Mouse (Mus musculus): ENCODE data around the gene Klf12. TPM values are rescaled to one million over a fixed set of nuclear protein-coding genes. Genes with fewer than 3 reads are reported as not detected.

The Klf12 gene
- polyA plus RNA-seq, 1 experiment from 2014 or later = 8.8 TPM

DNA sequence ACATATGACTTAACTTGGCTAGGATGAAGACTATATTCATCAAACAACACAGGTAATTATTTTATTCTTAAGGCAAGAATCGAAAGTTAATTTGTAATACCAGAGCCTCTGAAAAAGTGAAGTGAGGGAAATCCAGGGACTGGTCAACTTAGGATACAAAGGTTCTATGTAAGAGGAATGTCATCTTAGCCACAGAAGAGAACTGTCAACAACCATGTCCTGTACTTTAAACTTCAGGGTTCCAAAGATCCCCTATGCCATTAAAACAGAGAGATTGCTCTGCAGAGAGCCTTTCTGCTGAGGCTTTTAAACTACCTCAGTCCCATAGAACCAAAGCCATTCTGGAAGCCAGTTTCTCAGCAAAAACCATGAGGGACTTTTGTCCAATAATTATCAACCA, 144.1 kb downstream of the Klf12 start:
- no peak for DNase-seq (ENCODE audit: low spot score)

DNA sequence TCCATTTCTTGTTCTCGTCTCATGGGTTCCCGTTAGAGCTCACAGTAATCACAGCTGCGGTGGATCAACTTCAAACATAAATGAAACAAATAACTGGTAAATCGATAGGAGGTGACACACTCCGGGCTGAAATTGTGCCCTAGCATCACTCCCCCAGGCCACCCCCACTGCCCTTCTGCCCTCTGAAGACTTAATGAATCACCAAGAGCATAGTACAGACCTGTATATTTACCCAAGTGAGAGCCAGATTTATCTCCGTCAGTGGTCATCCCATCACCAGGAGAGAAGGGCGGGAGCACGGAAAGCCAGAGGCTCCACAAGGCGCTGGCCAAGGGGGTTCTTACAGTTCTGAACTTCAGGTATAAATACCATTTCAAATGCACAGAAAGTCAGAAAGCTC, 150.2 kb downstream of the Klf12 start:
- no peak for DNase-seq (ENCODE audit: low spot score)

DNA sequence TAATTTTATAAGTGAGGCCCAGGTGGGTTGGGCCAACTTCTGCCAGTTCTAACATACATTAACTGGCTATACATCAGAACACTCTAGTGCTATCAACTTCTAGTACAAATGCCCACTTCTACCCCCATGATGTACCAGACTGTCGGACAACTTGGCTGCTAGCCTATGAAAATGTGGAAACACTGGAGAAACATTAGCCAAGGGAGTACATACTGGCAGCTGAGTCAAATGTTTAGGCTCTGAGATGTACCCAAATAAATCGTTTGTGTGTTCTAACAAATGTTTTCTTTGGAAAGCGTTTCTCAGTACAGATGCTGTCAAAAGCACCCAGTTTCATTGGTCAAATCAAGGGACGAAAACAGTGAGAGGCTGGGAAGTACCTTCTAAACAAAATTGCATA, 152.0 kb downstream of the Klf12 start:
- DNase-seq (ENCODE audit: low spot score) = no peak

DNA sequence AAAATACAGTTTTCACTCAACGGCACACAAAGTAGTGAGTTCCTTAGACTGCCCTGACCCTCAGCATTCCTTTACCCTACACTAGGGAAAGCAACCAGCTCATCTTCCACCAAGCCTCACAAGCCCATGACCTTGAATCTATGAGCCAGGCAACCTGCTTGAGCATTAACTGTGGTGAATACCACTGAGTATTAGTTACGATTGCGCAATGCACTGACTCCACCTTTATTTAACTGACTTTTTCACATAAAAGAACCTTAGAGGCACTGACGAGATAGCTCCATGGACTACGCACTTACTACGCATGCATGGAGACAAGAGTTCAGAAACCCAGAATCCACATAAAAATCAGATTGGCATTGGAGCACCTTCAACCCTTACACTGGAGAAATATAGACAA, 158.4 kb downstream of the Klf12 start:
- DNase-seq (ENCODE audit: low spot score) = no peak

DNA sequence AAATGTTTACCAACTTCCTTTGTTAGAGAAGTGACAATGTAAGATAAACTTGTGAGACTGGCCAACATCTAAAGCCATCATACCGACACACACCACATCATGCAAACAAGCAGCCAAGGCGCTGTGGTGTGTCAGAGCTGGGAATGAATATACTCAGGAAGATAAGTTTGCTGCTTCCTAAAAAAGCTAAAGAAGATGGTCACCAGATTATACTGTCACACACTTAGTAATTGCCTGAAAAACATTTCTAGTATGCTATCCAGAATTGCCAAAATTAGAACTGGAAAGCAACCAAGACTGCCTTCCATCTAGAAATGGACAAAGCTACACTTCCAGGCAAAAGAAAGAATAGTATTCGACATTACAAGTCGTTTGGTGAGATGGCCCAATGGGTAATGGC, 163.4 kb downstream of the Klf12 start:
- no peak for DNase-seq (ENCODE audit: low spot score)

DNA sequence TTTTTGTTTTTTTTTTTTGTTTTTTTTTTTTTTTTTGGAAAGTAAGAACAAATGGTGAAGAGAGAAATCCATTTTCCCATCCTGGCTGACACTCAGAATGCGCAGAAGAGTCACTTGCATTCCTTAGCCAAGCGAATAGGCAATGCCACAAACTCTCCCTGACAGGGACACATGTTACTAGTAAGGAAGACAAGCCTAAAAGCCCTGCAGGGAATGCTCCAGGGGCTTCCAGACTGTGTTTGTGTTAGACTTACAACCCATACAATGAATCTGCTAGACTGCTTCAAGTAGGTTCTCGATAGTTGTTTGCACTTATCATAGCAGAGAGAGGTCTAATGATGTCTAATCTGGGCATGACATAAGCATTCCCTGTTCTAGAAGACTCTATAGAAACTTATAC, 164.6 kb downstream of the Klf12 start:
- no peak for DNase-seq (ENCODE audit: low spot score)

DNA sequence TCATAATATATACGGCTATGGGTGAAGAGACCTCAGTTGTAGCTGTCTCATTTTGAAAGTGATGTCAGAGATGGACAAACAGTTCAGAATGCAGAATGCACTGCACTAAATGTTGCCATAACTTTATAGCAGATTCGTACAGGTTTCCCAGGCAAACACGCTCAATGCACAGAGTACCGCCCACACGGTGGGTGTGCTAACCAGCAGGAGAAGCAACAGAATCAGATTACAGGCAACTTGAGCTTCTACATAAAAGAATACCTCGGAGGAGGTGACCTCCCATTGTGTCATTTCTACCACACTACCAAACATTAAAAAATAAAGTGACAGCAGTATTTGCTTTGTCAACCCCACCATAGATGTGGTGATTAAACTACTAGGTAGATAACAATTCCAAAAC, 171.1 kb downstream of the Klf12 start:
- DNase-seq (ENCODE audit: low spot score) = no peak

DNA sequence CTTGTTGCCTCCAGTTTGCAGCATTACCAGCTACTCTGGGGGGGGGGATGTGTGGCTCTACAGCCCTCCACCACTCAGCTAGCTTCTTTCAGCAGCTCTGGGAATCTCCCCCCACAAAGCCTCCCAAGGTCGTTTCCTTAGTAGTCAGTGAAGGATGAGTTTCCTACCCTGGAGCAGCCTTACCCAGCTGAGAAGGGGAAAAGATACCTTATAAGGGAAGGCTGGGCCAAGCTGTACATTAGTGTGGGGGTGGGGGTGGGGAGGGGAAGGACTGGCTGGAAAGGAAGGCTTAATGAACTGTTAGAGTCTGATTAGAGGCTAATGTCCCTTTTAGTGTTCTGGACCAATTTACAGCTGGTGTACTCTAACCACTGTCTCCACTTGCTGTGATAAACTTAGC, 172.7 kb downstream of the Klf12 start:
- DNase-seq (ENCODE audit: low spot score) = no peak

DNA sequence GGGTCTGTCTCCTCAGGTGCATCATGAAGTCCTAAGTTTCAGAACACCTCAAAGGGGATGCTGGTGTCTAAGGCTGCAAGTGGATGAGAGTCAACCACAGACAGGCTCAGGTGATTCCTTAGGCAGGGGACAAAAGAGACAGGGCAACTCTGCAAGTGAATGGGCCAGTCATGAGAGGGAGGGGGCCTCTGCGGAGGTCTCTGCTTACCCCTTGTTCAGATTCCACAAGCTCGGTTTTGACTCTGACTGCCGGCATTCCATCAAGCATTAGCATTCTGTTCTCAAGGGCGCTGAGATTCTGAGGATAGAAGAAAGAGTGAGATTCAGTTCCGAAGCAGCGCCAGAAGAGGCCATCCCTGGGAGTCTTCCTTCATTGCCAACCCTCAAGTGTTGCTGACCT, 174.9 kb downstream of the Klf12 start:
- no peak for DNase-seq (ENCODE audit: low spot score)

DNA sequence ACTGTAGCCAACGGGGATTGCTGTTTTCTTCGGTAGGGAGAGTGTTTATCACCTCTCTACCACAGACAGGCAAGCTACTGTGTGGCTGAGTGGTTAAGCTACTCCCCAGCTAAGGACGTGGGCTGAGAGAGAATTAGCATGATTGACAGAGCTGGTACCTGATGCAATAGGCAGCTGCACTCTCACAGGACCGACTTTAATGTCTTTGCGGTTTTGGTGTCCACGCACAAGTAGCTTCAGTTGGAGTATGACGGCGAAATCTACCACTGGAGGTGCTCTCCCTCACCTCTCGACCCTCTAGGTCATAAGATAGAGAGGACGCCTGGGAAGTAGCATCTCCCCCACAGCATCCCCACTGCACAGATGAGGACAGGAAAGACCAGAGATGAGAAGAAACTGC, 178.9 kb downstream of the Klf12 start:
- no peak for DNase-seq (ENCODE audit: low spot score)

DNA sequence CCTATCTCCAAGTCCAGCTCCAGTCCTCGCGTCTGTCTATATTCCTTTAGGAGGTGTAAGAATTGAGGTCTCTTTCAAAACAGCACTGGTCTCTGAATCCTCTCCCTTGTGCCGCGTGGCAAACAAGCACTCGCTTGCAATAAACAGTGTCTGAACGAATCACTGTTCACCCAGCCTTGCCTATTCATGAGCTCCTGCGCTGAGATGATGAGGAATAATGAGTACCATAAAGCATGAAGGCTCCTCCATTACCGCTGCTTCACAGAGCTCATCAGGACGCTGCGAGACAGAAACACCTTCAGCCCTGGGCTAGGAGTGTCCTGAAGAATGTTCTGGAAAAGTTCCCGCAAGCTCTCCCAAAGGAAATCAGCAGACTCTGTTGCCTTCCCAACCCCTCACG, 179.7 kb downstream of the Klf12 start:
- DNase-seq (ENCODE audit: low spot score) = no peak

DNA sequence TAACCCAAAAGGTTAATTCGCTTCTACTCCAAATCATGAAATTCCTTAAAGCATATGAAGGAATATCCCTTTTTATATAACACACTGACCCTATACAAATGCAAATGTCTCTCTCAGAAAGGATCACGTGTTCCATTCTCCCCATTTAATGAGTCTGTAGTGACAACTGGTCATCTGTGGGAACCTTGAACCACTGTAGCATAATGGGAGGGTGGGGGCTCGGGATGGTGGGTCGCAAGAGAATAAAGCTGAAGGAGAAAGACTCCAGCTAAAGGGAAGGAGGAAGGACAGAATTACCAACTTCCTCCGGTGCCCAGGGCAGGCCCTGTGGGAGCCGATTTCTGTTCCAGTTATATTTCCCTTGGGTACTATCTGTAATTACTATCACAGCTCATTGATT, 180.7 kb downstream of the Klf12 start:
- DNase-seq (ENCODE audit: low spot score) = no peak

DNA sequence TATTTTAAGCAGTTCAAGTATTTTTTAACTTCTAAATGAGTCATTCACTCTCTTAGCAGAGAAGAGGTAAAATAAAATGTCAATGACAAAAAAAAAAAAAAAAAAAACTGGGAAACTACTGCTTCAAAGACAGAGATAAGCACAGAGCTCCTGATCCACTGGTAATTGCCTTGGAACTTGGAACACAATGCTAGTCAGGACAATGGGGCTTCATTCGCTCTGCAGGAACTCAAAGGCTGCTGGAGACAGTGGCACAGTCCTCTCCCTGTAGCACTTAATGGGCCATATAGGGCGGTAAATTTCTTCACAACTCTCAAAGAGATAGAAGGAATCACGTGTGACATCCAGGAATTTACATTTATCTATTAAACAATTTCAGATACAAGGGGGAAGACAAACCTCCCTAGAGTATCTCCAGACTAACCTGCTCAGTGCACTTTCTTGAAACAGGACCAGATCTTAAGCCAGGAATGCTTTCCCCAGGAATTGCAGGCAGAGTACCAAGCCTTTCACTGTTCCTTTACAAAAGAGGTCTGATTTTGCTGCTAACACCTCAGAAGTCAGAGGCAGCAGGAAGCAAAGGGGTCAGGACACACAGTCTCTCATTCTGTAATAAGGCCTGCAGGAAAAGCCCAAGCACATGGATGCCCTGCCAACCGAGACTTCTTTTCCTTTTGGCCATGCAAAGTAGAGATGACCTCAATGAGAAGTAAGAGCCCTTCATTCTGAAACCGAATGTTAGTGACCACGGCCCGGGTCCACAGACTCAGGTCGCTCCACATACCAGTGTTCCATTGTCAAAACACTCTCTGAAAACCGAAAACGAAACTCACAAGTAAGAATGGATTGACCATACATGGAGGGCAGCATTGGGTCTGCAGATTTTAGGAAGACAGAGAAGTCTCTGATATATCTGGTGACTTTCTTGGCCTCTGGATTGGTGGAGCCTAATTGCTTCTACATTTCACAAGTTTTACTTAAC, 187.0 kb downstream of the Klf12 start:
- DNase-seq (ENCODE audit: low spot score) = no peak

DNA sequence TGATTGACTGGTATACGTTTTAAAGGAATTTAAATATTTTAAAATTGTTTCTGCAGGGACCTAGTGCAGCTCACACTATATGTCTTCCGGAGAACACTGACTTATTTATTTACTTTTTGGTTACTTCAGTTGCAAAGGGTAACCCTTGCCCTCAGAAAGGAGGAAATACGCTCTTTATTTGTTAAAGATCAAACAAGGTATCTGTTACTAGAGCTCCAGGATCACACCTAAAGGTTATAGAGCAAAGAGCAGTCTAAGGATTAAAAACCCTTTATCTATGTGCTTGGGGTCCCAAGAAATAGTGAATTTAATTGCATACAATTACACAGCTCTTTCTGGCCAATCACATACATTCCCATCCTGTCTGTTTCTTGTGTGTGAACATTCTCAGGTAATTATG, 188.7 kb downstream of the Klf12 start:
- no peak for DNase-seq (ENCODE audit: low spot score)

DNA sequence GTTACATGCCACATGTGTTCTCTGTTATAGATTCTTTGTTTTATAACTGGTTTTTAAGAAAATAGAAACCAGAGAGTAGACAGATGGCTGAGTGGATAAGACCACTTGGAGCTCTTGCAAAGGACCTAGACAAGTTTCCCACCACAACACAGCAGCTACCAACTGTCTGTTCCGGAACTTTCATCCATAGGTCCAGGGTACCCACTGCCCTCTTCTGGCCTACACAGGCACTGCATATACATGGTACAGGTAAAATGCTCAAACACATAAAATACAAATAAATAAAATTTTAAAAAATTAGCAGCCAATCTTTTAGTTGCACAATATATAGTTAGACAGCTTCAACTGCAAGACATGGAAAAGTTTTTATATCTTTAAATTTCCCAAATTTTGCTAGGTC, 194.0 kb downstream of the Klf12 start:
- DNase-seq (ENCODE audit: low spot score) = no peak

DNA sequence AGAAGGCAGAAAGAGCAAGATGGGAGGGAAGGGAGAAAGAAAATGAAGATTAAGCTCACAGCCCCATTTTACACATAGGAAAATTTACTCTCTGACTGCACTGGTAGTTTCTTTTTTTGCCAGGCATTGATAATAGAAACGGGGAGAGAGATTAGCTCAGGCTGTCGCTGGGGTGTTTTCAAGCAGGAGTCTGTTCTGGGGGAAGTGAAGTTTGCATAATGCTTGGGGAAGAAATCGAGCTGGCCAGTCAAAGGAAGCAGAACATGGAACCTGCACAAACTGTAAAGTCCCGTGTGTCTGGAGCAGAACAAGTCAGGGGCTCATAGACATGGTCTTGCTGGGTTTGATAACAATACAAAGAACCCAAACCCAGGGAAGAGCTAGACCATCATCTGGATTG, 204.9 kb downstream of the Klf12 start:
- DNase-seq (ENCODE audit: low spot score) = no peak

DNA sequence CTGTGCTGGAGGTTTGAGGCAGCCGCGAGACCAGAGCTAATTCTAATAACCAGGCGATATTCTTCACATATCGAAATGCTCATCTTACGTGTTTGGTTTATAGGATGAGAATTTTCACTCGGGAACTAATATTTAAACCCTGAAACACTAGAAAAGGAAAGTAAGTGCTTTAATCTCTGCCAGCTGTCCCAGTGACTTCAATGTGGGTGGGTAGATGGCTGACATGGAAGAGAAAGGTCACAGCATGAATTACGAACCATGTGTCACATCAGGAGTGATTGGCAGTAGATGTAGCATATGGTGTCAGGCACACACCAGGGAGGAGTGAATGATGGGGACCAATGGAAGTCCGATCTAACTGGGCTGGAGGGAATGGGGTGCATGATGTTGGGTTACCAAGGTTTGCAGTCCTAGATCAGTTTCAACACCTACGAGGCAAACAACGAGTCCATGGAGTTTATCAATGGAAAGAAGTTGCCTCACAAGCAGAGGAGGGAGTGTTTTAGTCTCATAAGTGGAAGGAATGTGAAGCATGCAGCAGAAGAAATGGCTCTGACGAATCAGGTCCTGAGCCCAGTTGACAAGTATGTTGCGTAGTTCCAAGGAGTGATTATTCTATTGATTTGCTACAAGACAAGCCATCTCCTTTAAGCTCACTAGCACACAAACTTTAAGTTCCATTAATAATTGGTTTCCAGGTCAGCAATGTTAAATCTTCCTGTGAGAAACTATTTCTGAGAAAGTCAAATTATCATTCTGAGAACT, 211.9 kb downstream of the Klf12 start:
- no peak for DNase-seq (ENCODE audit: low spot score)

DNA sequence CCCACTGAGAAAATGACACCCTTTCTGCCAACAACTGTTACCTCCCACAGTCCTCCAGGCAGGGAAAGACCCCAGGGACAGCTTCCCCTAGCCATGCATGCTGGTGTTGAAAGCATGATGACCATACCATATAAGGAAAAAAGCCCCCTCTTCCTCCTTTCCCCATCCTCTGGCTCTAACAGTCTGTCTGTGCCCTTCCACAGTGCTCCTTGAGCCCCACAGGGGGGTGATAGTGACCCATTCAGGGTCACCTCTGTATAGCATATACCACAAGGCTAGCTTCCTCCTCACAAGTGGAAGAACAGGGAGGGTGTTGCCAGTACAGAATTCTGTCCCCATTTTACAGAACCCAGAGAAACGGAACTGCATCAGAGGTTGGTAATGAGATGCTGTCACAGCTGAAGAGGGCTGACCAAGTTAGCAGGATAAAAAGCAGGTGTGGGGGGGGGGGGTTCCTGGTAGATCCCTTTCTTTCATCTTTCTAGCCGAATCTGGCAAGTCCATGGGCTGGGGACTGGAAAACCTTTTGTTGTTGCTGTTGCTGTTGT, 214.9 kb downstream of the Klf12 start:
- DNase-seq (ENCODE audit: low spot score) = no peak

DNA sequence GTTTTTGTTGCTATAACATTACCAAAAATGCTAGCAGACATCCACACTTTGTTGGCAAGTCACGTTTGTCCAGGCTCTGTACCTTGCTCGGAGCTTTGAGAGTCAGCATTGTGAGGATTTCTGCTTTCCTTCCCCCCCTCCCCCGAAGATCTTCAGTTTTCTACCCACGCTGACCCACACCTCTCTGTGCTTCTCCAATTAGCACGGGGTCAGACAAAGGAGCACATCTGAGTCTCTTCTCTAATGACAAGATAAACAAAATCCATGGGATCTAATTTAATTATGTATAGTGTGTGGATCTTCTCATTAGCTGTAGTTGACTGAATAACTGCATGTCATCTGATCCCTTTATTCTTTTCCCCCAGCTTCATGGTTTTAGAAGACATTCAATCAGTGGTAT, 215.8 kb downstream of the Klf12 start:
- DNase-seq (ENCODE audit: low spot score) = no peak

DNA sequence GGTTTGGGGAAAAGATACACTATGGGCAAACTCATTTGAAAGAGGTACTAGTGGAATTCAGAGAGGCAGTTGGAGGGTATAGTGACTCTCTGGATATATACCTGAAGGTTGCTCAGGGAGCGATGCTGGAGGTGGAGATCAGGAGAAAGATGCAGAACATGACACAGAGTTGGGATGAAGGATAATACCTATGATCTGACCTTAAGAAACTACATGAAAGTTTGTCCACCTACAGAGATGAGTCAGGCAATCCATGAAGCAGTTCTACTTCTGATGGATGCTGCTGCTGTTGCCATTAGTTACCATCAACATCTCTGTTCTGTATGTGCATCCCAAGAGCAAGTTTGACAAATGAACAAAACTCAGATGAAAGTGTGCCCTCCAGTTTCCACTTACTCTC, 222.0 kb downstream of the Klf12 start:
- DNase-seq (ENCODE audit: low spot score) = no peak

DNA sequence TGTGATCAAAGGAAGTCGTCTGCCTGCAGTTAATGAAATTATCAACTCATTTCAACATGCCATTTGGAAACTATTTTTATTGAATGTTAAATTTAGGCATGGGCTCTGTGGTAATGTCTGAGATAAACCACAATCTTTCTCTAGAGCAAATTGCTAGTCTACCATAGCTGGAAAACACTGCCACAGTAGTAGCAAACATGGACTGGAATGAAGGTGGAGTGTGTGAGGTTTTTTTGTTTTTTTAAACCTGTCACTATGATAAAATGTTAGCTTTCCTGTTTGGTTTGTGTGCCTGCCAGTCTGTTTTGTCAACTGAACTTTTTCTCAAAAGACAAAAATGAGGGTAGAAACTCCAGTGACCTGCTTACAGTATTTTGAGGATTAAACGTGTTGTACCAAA, 230.3 kb downstream of the Klf12 start:
- no peak for DNase-seq (ENCODE audit: low spot score)

DNA sequence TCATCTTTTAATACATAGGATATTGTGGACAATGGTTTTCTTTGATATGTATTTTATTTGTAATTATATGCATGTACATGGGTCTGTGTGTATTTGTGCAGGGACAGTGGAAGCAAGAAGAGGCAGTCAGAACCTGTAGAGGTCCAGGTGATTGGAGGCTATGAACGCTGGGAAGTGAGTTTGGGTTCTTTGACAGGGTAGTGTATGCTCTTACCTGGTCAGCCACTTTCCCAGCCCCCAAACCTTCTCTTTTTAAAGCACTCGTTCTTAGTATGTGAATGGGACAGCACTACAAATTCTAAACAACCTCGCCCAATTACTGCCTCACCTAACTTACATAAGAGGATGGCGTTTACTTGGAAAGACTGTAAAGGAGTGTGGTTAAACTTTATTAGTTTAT, 231.0 kb downstream of the Klf12 start:
- DNase-seq (ENCODE audit: low spot score) = no peak

Measured in thymus, postnatal 0 days (tissue).